Mouse (Mus musculus): Measurements from ENCODE around the gene Sephs1.

The Sephs1 gene

DNA sequence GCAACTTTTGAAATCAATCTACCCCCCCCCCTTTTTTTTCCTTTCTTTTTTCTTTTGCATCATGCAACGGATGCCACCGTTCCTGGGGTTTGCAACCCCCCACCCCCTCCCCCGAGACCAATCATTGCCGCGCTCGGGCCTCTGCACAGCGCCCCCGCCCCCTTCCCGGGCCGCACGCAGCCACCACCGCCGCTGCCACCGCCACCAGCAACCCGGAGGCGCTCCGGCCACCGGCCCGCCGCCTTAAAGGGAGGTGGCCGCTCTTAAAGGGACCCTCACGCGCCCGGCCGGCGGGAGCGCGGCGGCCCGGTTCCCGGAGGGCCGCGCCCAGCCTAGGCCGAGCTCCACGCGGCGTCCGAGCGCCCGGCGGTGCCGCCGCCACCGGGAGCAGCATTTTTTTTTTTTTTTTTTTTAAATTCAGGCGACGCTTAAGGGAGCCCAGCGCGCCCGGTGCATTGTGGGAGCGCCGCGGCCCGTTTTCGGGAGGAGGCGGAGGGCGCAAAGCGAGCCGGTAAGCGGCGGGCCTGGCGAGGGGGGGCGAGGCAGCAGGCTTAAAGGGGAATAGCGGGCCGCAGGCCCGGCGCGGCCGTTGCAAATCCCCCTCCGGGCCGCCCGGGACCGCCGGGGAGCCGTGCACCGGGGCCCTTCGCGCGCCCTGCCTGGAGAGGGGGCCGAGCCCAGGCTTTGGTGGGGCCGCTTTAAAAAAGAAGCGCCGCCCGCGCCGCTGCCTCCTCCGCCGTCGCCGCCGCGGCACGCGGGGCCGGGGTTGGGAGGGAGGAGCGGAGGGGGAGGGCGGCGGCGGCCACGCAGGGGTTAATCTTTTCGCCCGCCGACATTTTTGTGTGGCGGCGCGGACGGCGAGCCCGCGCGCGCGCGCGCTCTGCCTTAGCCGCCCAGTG lies at the start of gene Sephs1:
Gene Sephs1, plus strand, starts transcription at position 215 of the 899 bp plus-strand sequence.
- peak; percentile 39 to 73 for DNase-seq (ENCODE audit: low spot score in 2 of 2)

DNA sequence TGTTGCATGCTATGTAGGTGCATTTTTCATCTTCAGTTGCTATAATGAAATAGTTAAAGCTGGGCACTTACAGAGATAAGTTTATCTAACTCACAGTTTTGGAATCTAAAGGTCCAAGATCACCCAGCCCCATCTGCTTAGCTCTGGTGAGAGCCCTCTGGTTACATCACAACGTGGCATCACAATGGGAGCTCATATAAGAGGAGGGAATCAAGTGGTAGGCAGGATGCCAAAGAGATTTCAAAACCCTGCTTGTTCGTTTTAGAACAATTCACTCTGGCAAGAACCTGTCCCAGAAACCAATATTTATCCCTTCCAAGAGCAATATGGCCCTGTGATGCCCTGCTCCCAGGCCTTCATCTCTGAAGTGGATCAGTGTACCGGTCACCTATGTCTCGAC lies 49.2 kb upstream of the Sephs1 start:
- DNase-seq (ENCODE audit: low spot score in 2 of 2) = no peak

DNA sequence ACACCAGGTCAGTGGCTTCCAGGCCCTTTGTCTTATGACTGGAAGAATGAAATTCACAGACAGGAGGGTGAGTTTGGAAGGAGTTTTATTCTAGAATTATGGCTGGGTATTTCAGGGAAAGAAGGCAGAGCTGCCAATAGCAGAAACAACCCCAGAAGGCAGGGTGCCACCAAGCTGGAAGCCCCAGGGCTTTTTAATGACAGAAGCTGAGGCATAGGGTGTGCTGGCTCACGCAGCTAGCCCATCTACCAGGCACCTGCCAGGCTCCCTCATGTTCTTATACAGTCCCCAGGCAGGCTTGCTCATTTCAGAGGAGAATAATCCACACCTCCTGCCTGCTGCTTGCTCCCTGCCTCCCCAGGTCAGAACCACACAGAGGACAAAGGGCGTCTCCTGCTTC lies 31.9 kb upstream of the Sephs1 start:
- no peak for DNase-seq (ENCODE audit: low spot score in 2 of 2)

DNA sequence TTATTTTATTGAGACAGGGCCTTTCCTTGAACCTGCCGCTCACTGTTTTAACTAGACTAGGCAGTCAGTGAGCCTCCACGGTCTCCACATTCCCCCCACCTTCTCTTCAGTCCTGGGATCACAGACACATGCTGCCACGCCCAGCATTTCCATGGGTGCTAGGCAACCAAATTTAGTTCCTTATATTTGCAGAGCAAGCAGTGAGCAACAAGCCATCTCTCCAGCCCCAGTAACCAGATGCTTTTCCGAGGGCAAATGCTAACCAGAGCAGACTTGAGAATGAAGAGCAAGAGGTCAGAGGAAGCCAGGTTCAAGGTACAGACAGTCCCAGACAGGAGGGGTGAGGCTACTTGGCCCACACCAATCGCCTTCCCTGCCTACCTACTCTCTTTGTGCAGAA lies 24.2 kb upstream of the Sephs1 start:
- no peak for DNase-seq (ENCODE audit: low spot score in 2 of 2)

GRCm38 (mm10) chr2:4858161-4858560 lies 23.2 kb upstream of the Sephs1 start:
- no peak for DNase-seq (ENCODE audit: low spot score in 2 of 2)

DNA sequence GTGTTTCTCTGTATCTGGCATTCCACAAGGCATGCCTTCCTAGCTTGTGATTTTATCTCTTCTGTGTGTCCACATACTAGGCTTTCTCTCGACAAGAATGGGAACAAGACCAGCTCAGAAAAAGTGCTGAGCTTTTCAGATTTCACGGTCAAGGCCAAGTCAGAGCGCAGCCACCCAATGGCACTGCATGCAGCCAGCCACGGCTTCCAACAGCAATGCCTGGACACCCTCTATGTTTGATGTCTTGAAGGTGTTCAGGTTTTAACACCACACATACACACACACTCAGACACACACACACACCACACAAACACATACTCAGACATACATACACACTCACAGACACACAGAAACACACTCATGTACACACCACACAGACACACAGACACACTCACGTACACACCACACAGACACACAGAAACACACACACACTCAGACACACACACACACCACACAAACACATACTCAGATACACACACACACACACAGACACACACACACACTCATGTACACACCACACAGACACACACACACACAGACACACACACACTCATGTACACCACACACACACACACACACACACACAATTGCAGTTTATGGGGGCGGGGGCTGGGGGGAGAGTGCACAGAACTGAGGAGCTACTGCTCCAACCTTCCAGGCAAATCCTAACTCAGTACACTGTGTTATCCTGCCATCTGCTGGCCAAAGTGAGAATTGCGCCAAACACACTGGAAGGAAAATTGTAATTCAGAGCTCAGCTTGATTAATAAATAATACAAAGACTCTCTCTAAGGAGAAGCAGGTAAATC lies 17.2 kb upstream of the Sephs1 start:
- DNase-seq (ENCODE audit: low spot score in 2 of 2) = peak in 1 of 2 experiments; percentile 80

DNA sequence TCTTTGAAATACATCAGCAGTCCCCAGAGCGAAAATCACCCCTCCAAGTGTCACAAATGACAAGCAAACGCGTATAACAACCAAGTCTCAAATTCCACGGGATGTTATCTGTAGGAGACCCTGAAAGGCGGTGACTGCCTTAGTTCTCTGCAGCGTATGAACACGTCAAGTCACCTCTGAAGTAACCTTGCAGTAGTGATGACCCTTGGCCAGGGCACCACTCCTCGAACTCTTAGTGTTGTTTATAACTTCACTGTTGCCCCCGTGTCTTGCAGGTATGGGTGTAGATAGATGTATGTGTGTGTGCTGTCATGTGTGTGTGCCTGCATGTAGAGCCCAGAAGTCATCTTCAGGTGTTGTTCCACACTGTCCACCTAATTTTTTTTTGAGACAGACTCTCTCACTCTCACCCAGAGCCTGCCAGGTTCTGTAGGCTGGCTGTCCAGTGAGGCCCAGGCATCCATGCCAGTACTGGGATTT lies 16.5 kb upstream of the Sephs1 start:
- DNase-seq (ENCODE audit: low spot score in 2 of 2) = no peak

- DNase-seq (ENCODE audit: low spot score in 2 of 2) = no peak
Measured at GRCm38 (mm10) chr2:4868028-4868725, 13.2 kb upstream of the Sephs1 start.

DNA sequence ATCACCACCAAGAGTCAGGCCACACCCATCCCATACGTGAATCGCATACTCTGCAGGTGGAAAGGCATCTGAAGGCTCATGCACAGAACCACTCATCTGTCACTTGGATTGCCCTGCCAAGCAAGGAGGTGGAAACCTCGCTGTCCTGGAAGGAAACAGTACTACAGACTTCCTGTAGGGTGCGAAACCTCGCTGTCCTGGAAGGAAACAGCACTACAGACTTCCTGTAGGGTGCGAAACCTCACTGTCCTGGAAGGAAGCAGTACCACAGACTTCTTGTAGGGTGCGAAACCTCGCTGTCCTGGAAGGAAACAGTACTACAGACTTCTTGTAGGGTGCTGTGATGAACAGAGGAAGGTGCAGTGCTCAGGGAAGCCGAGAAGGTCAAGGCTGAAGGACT lies 8.6 kb upstream of the Sephs1 start:
- no peak for DNase-seq (ENCODE audit: low spot score in 2 of 2)

- no peak for DNase-seq (ENCODE audit: low spot score in 2 of 2)
Measured at GRCm38 (mm10) chr2:4873331-4873730, 8.0 kb upstream of the Sephs1 start.

DNA sequence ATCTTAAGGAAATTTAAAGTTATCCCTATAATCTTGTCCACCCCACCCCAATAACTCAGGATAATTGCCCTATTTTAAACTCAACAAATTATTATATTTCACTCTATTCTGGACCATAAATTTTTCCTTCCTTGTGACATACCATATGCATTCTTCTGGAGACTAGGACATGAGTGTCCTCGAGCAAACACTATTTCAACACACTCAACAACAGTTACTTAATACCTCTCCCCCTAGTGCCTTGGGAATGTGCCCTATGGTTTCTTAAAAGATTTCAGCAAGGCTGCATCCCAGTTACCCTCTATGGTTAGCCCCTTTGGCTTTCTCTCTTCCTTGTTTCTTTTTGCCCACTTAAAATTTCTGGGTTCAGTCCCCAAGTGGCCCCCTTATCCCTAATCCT lies 6.3 kb upstream of the Sephs1 start:
- no peak for DNase-seq (ENCODE audit: low spot score in 2 of 2)

DNA sequence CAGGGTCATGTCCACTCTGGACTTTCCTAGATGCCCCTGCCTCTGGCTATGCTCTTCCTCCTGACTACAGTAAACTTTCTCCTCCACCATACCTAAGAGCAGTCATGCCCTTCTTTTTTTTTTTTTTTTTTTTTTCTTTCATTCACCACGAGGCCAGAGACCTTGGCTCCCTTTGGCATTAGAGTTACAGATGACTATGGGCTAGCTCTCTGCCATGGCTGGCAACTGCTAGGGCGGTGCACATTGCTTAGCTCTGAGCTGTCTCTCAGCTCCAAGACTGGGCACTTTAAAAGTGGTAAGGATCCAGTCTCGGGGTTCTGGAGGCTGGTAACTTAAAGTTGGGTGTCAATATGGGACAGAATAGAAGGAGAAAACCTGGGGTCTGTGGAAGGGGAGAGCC lies 5.2 kb upstream of the Sephs1 start:
- no peak for DNase-seq (ENCODE audit: low spot score in 2 of 2)

- DNase-seq (ENCODE audit: low spot score in 2 of 2) = peak in 1 of 2 experiments; percentile 29
Measured at GRCm38 (mm10) chr2:4880737-4881349, 521 bp upstream of the Sephs1 start.

DNA sequence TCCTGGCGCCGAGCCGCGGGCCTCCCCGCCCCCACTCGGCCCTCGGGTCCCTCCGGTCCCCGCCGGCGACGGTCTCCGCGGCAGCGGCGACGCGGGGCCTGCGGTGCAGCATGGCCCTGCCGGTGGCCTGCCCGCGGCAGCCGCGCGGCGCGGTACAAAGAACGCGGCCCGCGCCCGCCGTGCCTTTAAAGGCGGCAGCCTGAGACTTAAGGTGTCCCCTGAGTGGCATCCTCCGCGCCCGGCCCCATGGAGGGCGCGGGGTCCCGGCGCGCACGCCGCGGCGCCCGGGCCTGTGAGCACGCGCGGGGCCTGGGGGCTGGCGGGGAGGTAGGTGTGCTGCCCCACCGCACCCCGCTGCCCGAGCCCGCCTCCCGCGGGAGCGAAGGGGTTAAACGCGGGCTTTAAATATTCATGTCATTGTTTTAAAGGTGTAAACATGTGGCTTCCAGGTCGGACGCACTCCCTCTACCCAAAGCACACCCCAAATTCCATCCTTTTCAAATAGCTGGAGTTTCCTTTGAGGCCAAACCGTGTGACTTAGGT lies 956 bp downstream of the Sephs1 start:
- peak in 1 of 2 experiments; percentile 62 for DNase-seq (ENCODE audit: low spot score in 2 of 2)

DNA sequence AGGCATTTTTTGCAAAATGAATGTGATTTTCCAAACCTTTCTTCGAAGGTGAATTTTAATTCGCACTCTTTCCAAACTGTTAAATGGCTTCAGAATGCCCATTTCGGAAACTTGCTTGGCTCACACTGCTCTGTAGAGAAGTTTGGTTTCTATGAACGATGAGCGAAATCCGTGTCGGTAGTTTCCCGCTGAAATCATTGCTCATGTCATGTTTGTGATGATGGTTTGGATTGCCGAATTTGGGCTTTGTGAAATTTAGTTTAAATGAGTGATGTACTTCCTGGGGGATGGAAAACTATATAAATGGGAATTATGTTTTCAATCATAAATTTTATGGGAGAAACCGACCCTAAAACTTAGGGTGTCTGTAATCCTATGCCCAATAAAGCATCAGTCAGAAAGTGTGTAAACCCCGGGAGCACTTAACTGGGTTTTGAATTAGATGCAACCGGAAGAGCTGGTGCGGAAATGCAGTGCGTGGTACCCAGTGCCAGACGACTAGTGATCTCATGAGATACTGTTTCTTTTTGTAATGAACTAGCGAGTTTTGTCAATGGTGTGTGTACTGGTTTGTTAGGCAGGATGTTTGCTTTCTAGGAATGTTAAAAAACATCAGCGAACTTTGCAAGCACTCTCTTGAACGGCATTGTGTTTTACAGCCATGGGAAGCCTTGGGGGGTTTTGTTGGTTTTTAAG lies 1.8 kb downstream of the Sephs1 start:
- no peak for DNase-seq (ENCODE audit: low spot score in 2 of 2)

GRCm38 (mm10) chr2:4886896-4887295 lies 5.5 kb downstream of the Sephs1 start:
- DNase-seq (ENCODE audit: low spot score in 2 of 2) = no peak

DNA sequence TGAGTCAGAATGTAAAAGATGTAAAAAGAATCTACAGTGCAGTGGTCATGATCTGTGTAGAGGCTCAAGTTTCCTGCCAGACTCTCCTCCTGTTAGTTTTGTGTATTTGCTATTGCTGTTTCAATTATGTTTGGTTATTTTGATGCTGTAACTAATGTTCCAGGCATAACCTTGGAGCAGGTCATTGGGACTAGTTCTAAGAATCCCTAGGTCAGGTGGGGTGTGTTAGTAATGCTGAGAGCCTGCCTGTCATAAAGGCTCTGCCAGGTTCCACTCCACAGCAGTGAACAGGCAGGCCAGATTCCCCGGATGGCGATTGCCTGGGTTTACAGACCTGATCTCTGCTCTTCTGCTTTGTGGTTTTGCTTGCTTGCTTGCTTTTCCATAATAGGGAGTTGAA lies 14.2 kb downstream of the Sephs1 start:
- no peak for DNase-seq (ENCODE audit: low spot score in 2 of 2)

DNA sequence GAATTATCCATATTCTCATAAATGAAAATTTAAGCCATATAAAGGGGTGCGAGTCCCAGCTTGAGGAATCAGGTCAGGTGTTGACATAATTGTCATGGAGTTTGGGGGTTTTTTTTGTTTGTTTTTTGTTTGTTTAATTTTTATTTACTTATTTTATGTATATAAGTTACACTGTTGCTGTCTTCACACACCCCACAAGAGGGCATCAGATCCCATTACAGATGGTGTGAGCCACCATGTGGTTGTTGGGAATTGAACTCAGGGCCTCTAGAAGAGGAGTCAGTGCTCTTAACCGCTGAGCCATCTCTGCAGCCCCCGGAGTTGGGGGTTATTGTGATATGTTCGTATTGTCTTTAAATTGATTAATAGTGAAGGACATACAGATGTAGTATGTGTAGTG lies 15.6 kb downstream of the Sephs1 start:
- no peak for DNase-seq (ENCODE audit: low spot score in 2 of 2)

GRCm38 (mm10) chr2:4900624-4901023 lies 19.3 kb downstream of the Sephs1 start:
- no peak for DNase-seq (ENCODE audit: low spot score in 2 of 2)

DNA sequence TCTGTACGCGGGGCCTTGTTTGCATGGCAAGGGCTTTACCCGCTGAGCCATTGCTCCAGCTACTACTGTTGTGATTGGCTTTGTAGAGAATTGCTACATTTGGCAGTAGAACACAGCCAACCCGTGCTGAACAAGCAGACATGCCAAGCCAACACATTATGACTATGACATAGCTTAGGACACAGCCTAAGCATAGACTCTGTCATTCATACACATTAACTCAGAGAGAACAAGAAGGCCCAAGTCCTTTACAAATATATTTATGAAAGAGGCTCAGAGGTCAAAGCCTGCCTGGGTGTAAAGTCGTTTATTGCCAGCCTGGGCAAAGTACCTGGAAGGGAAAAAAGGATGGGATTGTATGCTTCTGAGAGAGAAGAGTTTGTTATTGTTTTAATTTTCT lies 21.0 kb downstream of the Sephs1 start:
- no peak for DNase-seq (ENCODE audit: low spot score in 2 of 2)

DNA sequence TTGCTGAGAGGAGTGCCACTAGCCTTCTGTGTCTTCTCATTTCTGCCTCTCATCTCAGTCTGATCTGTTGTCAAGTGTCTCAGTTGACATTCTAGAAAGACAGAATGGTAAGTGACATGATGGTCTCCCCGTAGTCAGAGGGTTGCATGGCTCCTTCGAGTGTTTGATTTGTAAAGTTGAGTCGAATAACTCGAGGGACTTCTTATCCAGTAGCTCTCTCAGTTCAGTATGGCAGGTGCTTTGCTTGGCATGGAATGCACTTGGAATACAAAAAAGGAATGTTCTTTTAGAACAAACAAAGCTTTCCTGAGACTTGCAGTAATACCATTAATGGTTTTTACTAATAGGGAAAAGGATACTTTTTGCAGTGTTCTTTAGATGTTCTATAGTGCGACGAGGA lies 25.8 kb downstream of the Sephs1 start:
- no peak for DNase-seq (ENCODE audit: low spot score in 2 of 2)
